Mouse (Mus musculus): ENCODE results near the gene Ccr3.

GRCm38 (mm10) chr9:124068098-124069058 is 46.6 kb downstream of the Ccr3 start:
- TF ChIP-seq CTCF (IDR thresholded peaks at IDR 0.05; ENCODE audit: extremely low read depth, insufficient read depth, low read length) = no peak
- no peak for TF ChIP-seq POLR2A (IDR thresholded peaks at IDR 0.05; ENCODE audit: extremely low read depth, insufficient read depth, low read length)

All from cortical plate, adult 2 months (tissue).